Mouse (Mus musculus) heart, adult 2 months (tissue): ENCODE results near the gene Gm3233. TPM values are rescaled to one million over a fixed set of nuclear protein-coding genes. Genes with fewer than 3 reads are reported as not detected.
A peak's percentile ranks its signal among the peaks of the same experiment; 100 is the strongest.
"Not testable (repeated sequence)": the region's sequence is repeated elsewhere in the genome, so short reads cannot be mapped to it uniquely, and the experiment has no call there.

Source experiments
- DNase-seq, 2 experiments: peaks; one replicate each; pipeline ENCODE4 v3.0.0; 2021
- H3K27ac ChIP-seq: fragments of 200-600 bp; 2 replicates; pipeline ENCODE4 v1.8.1; 2022
- H3K27me3 ChIP-seq: fragments of 200-500 bp; 2 replicates; pipeline ENCODE4 v1.6.1; 2012; ENCODE audit warnings: mild to moderate bottlenecking, low read length, inconsistent platforms, mixed read lengths; ENCODE audit not compliant: control insufficient read depth, insufficient read depth
- H3K36me3 ChIP-seq: fragments of 200-500 bp; 2 replicates; pipeline ENCODE4 v1.6.1; 2012; ENCODE audit warnings: low read length, inconsistent platforms; ENCODE audit not compliant: control insufficient read depth, insufficient read depth
- H3K4me1 ChIP-seq: fragments of 200-500 bp; 2 replicates; pipeline ENCODE4 v1.6.1; 2011; ENCODE audit warnings: low read length; ENCODE audit not compliant: control insufficient read depth, insufficient read depth
- H3K4me3 ChIP-seq: fragments of 200-600 bp; 2 replicates; pipeline ENCODE4 v1.8.1; 2022
- H3K79me2 ChIP-seq: fragments of 200-500 bp; replicated peaks from 2 replicates; pipeline ENCODE4 v1.6.1; 2012; ENCODE audit warnings: mild to moderate bottlenecking, inconsistent platforms, low read length, moderate library complexity, mixed read lengths; ENCODE audit not compliant: control insufficient read depth, insufficient read depth
- H3K9ac ChIP-seq: fragments of 200-500 bp; 2 replicates; pipeline ENCODE4 v1.6.1; 2012; ENCODE audit warnings: low read depth, mild to moderate bottlenecking, control low read depth, inconsistent platforms, low read length, mixed read lengths
- CTCF ChIP-seq: fragments of 200-600 bp; IDR thresholded peaks from 2 replicates; pipeline ENCODE4 v1.8.1; 2022; ENCODE audit warnings: antibody characterized with exemption, mild to moderate bottlenecking, moderate library complexity
- EP300 ChIP-seq: fragments of 200-500 bp; IDR thresholded peaks from 2 replicates; pipeline ENCODE4 v1.6.1; 2011; ENCODE audit warnings: low read depth, low read length, control low read depth; ENCODE audit not compliant: insufficient read depth
- POLR2A ChIP-seq: fragments of 200-500 bp; IDR thresholded peaks from 2 replicates; pipeline ENCODE4 v1.6.1; 2011; ENCODE audit warnings: mild to moderate bottlenecking, low read depth, low read length, control low read depth; ENCODE audit not compliant: insufficient read depth
- WGBS: fragments of 180-500 bp; shearing (Covaris S2); methylation state at CpG from one replicate; pipeline ENCODE4 v1.1.7; 2018; 5-methylcytosine and 5-hydroxymethylcytosine counted together
- intact Hi-C: fragments of 180-260 bp; cut with DNase I; formaldehyde crosslinking; loops from one replicate; pipeline ENCODE4 v1.15.1; 2025
- polyA plus RNA-seq: library from polyadenylated mRNA; depleted of rRNA; stranded (reverse); fragments of >200 nt; gene quantifications from 2 replicates; pipeline ENCODE4 v1.2.3, GENCODE M21; 2012
- total RNA-seq, 2 experiments: library from RNA; stranded (reverse); gene quantifications; 2 replicates each; pipeline ENCODE4 v1.2.3; 2021

The Gm3233 gene
- total and polyA plus RNA-seq, 3 experiments = not detected

DNA sequence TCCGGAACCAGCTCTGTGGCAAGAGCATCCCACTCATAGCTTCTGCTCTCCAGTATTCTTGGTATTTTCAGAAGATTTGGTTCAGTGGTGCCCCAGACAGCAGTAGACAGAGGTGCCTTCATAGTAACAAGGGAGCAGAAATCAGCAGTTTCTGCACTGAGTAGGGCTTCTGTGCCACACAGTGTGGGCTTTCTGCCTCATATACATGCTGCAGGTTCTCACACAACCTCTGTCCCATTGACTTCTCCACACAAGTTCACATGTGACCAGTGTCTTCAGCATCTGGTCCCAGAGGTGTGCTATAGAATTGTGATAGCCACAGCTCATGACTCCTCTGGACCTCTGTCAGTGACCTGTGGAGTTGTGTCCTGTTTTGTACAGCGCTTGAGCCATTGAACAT lies 29.1 kb upstream of the Gm3233 start:
- DNase-seq = no peak
- Histone ChIP-seq H3K79me2 (no peaks in the 10 kb centered on the region), H3K4me1 (no peaks in the 10 kb centered on the region; the same call in 1 of the 2 replicates), H3K9ac (no peak overlapping the region), H3K27me3 (no peaks in the 10 kb centered on the region), H3K36me3 (no peaks in the 10 kb centered on the region), H3K27ac (no peak overlapping the region), H3K4me3 (no peak overlapping the region)
- no peak for TF ChIP-seq POLR2A
- TF ChIP-seq EP300 = no peak
- no peak for TF ChIP-seq CTCF
- intact Hi-C loops = no loop called here
- 68% methylated on average over 2 of the region's 2 CpGs for WGBS

DNA sequence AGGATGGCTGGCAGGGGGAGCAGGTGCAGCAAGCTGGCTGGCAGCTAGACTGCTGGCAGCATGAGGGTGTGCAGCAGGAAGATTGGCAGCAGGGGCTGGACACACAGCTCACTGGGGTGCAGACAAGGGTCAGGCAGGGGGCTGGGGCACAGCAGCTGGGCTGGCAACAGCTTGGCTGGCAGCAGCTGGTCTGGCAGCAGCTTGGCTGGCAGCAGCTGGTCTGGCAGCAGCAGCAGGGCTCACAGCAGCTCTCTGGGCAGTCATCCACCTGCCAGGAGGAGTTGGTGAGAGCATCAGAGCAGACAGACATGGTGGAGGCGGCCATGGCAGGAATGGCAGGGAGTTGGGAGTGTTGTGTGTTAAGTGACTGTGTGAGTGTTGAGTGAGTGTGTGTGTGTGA lies 28.4 kb upstream of the Gm3233 start, which contains the start of gene Gm7137:
Gene Gm7137 (minus strand): TSS at position 325 of the 400 bp plus-strand sequence.
- H3K9ac ChIP-seq, H3K27me3 ChIP-seq, H3K79me2 ChIP-seq, H3K4me1 ChIP-seq, H3K36me3 ChIP-seq, H3K27ac ChIP-seq, intact Hi-C loops, H3K4me3 ChIP-seq: not testable (repeated sequence)
- DNase-seq = peak; percentile 29 to 56
- WGBS = 45% methylated on average over 1 of the region's 1 CpGs

DNA sequence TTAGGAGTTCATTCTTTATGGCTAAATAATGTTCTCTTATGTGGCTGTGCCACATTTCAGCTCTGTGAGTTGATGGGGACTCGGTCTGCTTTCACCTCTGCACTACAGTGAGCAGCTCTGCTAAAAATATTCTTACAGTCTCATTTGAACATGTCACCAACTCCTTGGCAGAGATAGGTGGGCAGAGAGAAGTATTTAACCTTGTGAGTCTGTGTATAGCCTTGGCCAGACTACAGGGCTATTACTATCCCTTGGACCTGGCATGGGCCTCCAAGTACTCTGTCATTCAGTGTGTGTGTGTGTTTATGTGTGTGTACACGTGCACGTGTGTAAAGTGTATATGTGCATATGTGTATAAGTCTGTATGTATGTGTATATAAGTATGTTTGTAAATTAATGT lies 23.9 kb upstream of the Gm3233 start:
- H3K4me3 ChIP-seq, H3K9ac ChIP-seq, H3K27ac ChIP-seq, H3K79me2 ChIP-seq, DNase-seq, H3K36me3 ChIP-seq, H3K27me3 ChIP-seq, intact Hi-C loops, H3K4me1 ChIP-seq: not testable (repeated sequence)
- 72% methylated on average over 3 of the region's 3 CpGs for WGBS

DNA sequence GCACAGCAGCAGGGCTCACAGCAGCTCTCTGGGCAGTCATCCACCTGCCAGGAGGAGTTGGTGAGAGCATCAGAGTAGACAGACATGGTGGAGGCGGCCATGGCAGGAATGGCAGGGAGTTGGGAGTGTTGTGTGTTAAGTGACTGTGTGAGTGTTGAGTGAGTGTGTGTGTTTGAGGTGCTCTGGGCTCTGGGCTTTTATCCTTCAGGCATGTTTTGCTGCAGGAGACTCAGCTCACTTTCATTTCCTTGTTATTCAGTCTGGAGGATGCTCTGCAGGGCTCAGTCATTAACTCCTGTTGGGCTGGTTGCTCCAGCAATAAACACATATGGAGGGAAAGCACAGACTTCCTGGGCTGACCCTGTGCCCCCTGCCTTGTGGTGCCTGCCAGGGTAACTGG lies 23.0 kb upstream of the Gm3233 start, which contains the start of gene Gm3250:
Gene Gm3250 (minus strand): TSS at position 101 of the 400 bp plus-strand sequence.
- 57% methylated on average over 1 of the region's 1 CpGs for WGBS
- H3K4me3 ChIP-seq, H3K79me2 ChIP-seq, H3K9ac ChIP-seq, H3K27ac ChIP-seq, H3K27me3 ChIP-seq, intact Hi-C loops, H3K36me3 ChIP-seq, DNase-seq, H3K4me1 ChIP-seq: not testable (repeated sequence)

DNA sequence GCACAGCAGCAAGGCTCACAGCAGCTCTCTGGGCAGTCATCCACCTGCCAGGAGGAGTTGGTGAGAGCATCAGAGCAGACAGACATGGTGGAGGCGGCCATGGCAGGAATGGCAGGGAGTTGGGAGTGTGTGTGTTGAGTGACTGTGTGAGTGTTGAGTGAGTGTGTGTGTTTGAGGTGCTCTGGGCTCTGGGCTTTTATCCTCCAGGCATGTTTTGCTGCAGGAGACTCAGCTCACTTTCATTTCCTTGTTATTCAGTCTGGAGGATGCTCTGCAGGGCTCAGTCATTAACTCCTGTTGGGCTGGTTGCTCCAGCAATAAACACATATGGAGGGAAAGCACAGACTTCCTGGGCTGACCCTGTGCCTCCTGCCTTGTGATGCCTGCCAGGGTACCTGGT lies 17.4 kb upstream of the Gm3233 start, which contains the start of gene Gm7138:
Gene Gm7138 (minus strand): TSS at position 101 of the 400 bp plus-strand sequence.
- intact Hi-C loops, H3K27me3 ChIP-seq, H3K36me3 ChIP-seq, H3K27ac ChIP-seq, H3K9ac ChIP-seq, DNase-seq, H3K79me2 ChIP-seq, H3K4me1 ChIP-seq, H3K4me3 ChIP-seq: not testable (repeated sequence)
- WGBS = 67% methylated on average over 1 of the region's 1 CpGs

DNA sequence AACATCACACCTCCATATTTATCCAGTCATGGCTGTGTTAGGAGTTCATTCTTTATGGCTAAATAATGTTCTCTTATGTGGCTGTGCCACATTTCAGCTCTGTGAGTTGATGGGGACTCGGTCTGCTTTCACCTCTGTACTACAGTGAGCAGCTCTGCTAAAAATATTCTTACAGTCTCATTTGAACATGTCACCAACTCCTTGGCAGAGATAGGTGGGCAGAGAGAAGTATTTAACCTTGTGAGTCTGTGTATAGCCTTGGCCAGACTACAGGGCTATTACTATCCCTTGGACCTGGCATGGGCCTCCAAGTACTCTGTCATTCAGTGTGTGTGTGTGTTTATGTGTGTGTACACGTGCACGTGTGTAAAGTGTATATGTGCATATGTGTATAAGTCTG lies 12.7 kb upstream of the Gm3233 start:
- DNase-seq, H3K27me3 ChIP-seq, H3K4me3 ChIP-seq, H3K79me2 ChIP-seq, H3K9ac ChIP-seq, H3K4me1 ChIP-seq, H3K27ac ChIP-seq, intact Hi-C loops, H3K36me3 ChIP-seq: not testable (repeated sequence)
- WGBS = 67% methylated on average over 3 of the region's 3 CpGs

DNA sequence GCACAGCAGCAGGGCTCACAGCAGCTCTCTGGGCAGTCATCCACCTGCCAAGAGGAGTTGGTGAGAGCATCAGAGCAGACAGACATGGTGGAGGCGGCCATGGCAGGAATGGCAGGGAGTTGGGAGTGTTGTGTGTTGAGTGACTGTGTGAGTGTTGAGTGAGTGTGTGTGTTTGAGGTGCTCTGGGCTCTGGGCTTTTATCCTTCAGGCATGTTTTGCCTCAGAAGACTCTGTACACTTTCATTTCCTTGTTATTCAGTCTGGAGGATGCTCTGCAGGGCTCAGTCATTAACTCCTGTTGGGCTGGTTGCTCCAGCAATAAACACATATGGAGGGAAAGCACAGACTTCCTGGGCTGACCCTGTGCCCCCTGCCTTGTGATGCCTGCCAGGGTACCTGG lies 11.7 kb upstream of the Gm3233 start, which contains the start of gene Gm3238:
Gene Gm3238 (minus strand): TSS at position 101 of the 400 bp plus-strand sequence.
- H3K4me3 ChIP-seq, H3K27ac ChIP-seq, H3K36me3 ChIP-seq, H3K27me3 ChIP-seq, H3K4me1 ChIP-seq, H3K9ac ChIP-seq, H3K79me2 ChIP-seq, DNase-seq, intact Hi-C loops: not testable (repeated sequence)
- 40% methylated on average over 1 of the region's 1 CpGs for WGBS
